Mouse (Mus musculus) embryo, embryonic 9.5 days (tissue): ENCODE measurements around the gene Nf1.

Experiments used
- DNase-seq: peaks from one replicate; pipeline ENCODE4 v3.0.0-alpha.2; 2017; ENCODE audit errors: extremely low spot score

Gene Nf1

DNA sequence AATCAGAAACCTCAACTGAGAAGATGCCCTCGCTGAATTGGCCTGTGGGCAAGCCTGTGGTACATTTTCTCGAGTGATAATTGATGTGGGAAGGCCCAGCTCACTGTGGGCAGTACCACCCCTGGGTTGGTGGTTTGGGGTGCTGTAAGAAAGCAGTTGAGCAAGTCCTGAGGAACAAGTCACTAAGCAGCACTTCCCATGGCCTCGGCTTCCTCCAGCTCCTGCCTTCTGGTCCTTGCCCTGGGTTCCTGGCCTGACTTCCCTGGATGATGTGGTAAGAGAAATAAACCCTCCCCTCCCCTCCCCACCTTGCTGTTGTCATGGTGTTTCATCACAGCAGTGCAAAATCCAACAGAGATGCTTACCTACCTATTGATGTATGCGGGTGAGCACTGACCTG, 11.4 kb upstream of the Nf1 start:
- no peak for DNase-seq

DNA sequence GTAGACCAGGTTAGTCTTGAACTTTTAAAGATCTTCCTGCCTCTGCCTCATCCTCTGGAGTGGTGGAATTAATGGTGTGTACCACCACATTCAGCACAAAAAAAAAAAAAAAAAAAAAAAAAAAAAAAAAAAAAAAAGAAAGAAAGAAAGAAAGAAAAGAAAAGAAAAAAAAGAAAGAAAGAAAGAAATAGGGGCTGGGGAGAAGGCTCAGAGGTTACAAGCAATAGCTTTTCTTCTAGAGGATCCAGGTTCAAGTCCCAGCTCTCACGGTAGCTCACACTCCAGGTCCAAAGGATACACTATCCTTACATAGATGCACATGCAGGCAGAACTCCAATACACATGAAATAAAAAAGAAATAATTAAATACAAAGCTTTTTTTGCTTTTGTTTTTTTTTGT, 9.9 kb upstream of the Nf1 start:
- no peak for DNase-seq

DNA sequence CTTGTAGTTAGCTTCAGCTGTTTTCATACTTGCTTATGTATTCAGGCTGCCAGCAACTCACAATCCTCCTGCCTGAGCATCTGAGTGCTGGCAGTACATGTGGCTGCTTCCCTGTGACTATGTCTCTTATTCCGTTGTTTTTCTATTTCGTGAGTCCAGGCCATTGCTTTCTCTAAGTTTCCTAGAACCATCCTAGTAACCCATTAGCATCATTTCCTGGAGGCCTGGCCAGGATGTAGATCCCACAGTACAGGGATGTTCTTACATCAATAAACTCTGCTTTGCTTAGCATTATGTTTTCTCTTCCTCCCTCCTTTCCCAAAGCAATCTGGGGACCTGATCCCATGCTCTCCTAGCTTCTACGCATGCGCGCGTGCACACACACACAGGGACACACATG, 4.4 kb upstream of the Nf1 start:
- DNase-seq = no peak

DNA sequence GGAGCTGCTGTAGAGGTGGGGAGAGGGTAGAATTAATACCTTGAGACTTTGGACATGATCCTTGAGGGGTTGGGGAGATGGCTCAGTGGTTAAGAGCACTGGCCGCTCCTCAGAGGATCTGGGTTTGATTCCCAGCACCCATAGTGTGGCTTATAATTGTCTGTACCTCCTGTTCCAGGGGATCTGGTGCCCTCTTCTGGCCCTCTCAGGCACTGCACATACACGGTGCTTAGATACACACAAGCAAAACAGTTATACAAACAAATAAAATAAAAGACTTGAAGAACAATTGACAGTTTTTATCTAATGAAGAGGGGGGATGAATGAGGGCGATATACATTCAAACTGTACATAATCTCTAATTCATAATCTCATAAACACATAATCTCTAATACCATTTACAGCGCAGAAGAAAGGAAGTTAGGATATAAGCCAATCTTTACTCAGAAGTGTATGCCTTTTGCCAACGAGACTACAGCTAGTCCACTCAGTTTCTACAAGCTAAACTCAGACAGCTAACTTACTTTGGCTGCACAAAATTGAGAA, 2.7 kb upstream of the Nf1 start:
- no peak for DNase-seq

DNA sequence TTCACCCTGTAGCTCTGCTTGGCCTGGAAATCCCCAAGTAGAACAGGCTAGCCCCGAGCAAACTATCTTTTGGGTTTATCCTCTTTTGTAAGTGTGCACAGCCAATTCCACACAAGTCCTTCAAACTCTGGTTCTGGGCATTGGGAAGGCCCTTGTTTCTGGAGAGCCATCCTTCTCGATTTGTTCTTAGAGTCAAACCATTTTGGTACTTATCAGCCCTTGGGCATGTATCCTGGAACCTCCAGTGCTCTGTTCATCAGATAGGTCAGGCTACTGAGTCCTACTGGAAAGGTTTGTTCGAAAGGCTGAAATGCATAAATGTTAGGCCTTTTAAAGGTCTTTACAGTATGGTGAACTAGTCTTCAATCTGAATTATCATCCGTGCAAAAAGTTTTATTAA, 872 bp upstream of the Nf1 start:
- DNase-seq = peak; percentile 17

DNA sequence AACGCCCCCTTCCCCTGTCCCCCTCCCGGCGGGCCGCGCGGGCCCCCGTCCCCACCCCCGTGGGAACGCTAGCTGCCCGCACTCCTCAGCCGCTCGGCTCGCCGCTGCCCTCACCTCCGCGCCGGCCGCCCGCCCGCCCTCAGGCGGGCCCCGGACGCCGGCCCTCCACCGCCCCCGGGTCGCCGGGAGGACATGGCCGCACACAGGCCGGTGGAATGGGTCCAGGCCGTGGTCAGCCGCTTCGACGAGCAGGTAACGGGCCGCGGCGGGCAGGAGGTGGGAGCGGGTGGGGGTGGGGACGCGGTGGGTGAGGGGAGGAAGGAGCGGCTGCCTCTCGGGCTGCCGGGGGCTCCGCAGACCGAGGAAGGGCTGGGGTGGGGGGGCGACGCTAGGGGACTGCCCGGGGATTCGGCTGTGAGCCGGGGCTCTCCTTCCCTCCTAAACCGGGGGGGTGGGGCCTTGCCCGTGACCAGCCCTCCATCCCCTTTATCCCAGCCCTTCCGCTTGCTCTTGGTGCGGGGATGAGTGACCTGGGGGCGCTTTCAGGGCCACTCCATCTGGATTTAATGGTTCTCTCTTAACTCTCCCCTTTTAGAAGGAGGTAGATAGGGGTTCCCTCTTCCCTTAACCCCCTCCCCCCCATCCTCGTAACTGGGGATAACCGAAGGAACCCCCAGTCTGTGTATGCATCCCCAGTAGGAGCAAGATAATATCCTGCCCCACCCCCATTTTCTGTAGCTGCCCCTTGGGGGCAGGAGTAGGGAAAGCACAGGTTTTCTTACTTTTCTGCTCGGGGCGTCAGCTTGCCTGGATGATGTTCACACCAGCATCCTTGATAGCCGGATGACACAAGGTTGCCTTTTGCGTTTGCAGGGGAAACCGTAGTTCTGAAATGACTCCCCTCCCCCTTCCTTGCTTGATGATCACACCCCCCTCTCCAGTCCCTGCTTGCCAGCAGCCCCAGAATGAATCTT, 602 bp downstream of the Nf1 start:
- DNase-seq = peak; percentile 70

DNA sequence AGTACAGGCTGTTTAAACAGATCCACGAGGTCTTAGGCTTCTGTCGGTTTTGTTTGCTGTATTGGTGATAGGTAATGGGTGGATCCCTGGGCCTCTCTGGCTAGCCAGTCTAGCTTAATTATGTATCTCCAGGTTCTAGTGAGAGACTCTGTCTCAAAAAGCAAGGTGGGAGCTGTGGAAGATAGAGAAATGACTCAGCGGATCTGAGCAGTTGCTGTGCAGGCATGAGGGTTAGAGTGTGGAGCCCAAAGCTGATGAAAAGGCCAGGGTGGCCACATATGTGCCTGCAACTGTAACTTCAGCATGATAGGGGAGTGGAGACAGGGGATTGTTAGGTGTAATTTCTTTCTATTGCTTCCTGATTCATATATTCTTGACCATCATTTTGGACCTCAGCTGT, 17.5 kb downstream of the Nf1 start:
- DNase-seq = no peak

DNA sequence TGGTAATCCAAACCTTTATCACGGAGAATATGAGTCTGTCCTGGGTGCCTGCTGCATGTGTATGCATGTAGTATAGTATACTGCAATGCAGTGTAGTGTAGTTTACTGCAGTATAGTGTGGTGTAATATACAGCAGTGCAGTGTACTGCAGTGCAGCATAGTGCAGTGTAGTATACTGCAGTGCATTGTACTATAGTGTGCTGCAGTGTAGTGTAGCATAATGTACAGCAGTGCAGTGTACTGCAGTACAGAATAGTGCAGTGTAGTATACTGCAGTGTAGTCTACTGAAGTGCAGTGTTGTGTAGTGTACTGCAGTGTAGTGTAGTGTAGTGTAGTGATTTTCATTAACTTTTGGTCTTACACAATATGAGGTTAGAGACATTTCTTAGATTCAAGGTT, 17.9 kb downstream of the Nf1 start:
- no peak for DNase-seq

DNA sequence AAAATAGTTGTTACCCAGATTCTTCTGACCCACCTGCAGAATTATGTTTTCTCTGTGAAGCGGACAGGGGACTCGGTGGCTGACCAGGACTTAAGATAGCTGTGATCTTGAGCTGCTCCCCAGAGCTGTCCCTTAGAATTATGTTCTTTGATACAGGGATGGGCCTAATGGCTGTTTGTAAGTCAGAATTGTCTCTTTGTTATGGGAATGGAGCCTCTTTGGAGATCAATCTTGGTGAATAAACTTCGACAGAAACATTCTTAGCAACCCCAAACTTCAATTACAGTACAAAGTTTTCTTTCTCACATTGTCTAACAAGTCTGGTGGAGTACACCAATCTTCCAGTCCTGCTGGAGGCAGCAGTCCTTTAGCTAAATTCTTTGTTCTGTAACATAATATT, 25.5 kb downstream of the Nf1 start:
- no peak for DNase-seq

DNA sequence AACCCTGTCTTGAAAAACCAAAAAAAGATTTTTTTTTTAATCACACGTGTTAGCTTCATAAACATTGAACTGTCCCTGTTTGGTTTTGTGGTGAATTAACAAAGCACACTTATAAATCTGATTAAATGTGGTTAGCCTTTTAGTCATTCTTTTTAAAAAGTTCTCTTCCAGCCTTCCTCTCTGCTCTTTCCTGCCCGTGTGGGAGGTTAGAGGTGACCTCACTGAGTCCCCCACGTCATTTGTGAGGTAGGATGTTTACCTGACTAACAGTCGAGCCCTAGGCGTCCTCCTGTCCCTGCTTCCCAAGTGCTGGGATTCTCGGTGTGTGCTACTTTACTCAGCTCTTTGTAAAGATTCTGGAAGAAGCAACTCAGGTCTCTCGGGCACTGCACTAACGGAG, 26.8 kb downstream of the Nf1 start:
- DNase-seq = no peak

DNA sequence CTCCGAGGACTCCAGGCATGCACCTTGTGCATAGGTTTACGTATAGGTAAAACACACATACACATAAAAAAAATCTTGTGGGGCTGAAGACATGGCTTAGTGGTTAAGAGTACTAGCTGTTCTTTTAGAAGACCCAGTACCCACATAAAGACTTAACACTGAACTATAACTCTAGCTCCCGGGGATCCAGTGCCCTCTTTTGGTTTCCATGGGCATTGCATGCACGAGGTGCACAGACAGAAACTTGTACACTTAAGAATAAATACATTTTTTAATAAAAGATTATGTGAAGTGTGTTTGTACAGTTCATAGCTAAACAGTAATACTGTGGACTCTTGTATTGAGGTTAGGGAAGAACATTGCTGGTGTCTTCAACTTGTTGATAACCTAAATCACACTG, 33.5 kb downstream of the Nf1 start:
- no peak for DNase-seq

DNA sequence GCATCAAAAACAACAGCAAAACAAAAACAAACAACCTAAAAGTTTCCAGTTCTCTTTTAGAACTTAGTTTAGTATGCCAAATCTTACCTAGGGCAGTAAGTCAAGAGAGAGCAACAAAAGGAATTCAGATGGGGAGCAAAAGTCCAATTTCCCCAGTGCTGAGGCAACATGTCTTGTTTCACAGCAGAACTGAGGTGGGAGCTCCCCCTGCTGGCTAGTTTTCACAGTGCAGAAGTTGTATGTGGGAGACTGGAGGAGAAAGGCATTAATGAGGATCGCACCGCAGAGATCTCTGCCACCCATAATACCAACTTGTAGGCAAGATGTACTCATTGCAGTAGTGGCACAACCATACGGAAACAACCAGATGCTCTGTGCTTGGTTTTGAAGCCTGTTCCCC, 58.8 kb downstream of the Nf1 start:
- peak; percentile 84 for DNase-seq

DNA sequence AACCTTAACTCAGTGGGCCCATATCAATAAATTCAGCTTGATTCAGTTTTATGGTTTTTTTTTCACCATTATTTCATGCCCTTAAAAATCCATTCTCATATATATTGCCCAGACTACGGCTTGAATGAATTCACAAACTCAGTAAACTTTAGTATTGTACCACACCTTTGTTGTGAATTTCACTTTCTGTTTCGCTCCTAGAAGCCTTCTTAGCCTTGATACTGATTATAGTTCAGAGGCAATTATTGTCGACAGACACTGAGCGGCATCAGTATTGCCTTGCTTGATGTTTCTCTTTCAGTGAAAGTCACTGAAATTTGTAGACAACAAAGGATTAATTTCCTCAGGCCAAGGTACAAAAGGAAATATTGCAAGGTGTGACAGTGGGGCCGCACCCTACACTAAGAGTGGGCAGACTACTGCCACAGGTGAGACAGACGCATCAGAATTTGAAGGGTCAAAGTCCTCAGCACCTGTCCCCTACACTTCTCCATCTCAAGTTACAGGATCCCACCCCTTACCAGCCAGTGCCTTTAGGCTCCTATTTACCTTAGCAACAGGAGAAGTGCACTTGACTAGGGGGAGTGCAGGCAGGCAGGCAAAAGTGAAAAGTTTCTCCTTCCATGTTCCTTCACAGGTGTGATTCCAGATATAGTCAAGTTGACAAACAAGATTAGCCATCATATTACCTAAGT, 64.3 kb downstream of the Nf1 start:
- DNase-seq = no peak

DNA sequence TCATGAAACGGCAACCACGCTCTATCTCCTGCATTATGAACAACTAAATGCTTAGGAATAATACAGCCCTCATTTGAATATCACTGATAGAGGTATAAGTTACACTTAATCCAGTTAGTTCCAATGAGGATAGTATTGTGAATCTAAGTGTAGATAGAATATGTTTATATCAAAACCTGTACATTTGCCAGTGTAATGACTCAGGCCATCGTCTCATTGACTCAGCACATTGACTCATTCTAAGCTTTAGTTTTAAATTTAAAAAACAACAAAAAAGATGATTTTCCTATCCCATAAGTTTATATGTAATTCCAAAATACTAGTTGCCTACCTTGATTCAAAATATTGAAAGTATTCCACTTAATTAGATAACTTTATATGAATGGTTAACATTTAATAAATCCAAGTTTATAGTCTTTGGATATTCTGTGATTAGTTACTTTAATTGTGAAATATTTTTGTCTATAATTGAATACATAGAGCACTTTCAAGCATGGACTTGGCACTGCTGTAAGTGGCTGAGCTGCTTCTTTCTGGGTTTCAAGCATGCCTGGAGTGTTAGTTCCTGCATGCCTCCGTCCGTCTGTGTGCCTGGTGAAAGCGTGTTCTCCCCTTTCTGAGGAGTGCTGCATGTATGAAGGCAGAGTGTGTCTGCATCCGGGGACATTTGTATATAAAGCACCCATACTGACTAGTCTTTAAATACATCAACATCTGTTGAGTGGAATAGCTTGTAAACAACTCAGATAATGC, 74.4 kb downstream of the Nf1 start:
- DNase-seq = no peak

DNA sequence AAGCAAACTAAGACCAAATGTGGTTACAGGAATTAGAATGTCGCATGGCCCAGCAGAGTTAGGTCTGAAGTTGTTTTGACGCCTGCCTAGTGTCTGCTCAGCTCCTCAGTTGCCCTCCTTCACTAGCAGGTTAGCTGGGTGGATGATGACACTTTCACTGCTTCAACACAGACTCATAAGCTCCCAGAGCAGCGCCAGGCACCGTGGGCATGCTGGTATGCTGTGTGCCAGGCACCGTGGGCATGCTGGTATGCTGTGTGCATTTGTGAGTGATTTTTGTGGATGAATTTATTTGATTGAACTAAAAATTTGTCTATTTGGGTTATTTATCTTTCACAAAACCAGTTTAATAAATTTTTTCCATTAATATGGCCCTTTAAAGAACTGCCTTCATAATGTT, 83.0 kb downstream of the Nf1 start:
- no peak for DNase-seq

DNA sequence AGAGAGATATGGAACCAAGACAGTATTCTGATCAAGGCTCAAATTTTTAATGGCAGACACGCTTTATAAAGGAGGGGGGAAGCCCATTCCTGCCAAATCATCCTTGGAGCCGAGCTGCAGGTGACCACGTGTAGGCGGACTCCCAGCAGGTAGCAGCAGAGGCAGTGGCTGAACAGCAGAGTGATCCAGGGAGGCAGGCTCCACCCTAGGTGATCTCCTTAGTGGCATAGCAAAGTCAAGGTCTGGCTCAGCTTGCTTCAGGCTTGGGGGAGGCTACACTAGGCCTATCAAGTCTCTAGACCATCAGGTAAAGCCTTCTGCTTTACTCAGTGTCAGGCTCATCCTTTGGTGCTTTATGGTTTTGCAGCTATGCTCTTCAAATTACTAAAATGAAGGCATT, 87.1 kb downstream of the Nf1 start:
- no peak for DNase-seq

DNA sequence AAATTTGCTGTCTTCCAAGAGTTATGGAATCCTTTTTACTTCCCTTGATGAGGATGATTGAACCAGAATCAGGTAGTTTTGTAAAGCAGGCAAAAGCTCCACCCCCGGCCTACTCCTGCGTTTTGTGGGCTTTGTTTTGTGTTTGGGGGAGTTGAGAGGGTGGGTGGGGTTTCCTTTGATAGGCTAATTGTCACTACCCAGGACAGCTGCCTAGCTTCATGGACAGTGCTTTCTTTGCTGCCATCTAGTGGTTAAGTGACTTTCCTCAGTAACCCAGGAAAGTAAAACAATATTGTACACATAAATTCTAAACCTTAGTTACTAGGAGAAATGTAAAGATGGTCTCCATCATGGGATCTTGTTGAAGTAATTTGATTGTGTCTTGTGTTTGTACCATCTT, 88.1 kb downstream of the Nf1 start:
- DNase-seq = peak; percentile 57

DNA sequence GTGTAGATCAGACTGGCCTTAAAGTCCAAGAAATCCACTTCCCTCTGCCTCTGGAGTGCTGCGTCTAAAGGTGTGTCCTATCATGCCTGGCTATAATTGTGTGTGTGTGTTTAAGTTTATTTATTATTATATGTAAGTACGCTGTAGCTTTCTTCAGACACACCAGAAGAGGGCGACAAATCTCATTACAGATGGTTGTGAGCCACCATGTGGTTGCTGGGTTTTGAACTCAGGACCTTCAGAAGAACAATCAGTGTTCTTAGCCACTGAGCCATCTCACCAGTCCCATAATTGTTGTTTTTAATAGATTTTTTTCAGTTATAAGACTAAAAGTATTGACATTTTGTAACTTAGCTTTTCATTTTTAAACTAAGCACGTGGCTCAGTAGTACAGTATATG, 95.8 kb downstream of the Nf1 start:
- no peak for DNase-seq

DNA sequence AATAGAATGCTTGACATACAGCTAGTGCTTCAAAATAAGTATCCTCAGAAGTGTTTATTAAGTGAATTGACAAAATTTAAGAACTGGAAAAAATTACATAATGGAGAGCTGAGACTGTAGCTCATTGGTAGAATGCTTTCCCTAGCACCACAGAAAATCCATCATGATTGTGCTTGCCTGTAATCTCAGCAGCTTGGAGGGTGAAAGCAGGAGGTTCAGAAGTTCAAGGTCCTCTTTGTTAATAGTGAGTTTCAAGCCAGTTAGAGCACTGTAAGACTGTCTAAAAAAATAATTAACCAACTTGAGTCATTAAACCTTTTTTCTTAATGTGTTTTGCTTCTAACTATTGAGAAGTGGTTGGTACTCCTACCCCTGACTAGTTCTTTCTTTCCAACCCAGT, 108.9 kb downstream of the Nf1 start:
- no peak for DNase-seq

DNA sequence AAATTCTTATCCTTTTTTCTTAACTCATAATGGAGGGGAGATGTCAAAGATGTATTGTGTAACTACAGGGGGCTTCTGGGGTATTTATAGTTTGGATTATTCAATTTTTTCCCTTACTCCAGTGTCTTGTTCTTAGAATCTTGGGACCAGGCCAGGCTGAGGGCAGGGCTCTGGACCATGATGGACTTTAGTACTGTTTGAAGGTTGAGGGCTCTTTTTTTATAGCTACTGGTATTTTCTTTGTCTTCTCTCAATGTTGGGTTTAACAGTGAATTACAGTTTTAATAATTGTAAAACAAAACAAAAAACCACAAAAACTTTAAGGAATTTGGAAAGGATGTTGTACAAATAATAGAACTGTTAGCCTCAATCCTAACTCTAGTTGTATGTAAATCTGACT, 113.5 kb downstream of the Nf1 start:
- DNase-seq = no peak

DNA sequence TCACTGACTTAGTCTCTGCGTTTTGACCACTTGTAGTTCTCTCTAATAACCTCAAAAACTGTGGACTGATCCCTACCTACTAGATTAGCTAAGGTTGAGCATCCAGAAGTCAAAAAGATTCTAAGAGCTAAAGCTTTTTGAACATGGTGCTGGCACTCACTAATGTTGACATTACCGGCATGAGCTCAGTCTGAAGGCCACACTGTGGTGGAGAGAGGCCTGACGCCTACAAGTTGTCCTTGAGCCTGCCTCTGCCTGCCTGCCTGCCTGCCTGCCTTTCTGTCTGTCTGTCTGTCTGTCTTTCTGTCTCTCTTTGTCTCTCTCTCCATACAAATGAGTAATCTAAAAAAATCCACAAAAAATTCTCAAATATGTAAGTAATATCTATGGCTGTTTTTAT, 118.4 kb downstream of the Nf1 start:
- no peak for DNase-seq

DNA sequence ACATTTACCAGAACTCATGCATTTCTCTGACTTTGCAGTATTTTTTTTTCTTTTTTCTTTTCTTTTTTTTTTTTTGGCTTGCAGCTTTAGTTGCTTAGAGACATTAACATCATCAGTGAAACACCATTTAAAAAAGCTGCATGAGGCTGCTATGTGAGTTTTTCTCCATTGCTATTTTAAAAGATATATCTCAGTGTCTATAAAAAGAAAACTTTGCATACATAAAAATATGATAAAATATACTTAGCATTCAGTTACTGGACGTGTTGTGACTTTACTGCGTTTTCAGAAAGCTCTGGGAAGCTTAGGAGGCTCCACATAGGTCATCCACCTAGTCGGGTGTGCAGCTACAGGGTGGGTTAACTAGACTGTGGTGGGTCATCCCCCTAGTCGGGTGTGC, 120.4 kb downstream of the Nf1 start:
- no peak for DNase-seq
